Mouse (Mus musculus): ENCODE data around the gene Qtrt2.

DNA sequence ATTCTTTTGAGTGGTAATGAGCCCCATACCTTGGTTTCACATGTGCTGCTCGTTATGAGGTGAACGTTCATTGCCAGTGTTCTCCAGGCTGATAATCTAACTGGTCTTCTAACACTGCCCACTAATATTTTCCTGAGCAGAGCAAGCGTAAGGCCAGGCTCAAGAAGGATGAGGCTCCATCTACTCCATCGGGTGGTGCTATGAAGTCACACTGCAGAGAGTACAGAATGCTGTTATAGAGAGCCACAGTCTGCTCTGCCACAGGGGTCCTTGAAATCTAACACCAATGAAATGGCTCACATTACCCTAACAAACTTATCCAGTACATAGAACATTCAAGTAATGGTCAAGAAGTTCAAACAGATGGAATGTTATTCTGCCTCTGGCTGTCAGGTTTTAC is 31.4 kb upstream of the Qtrt2 start:
- TF ChIP-seq POLR2A (IDR thresholded peaks at IDR 0.05; ENCODE audit: low read depth, low read length) (no peak), CTCF (conservative IDR thresholded peaks at IDR 0.05; ENCODE audit: insufficient read depth, insufficient read length, low read depth, low read length) (no peak)

Data from kidney, adult 2 months (tissue).